Mouse (Mus musculus) ES-E14 (cell line): ENCODE data around the gene Mapk8ip2.

Experiments
- CHD2 ChIP-seq: IDR thresholded peaks from 2 replicates; pipeline ENCODE4 v1.6.1; 2014; ENCODE audit warnings: mild to moderate bottlenecking, low read depth, low read length, inconsistent platforms
- HCFC1 ChIP-seq: IDR thresholded peaks from 2 replicates; pipeline ENCODE4 v1.6.1; 2012; ENCODE audit warnings: low read length, inconsistent platforms, borderline replicate concordance; ENCODE audit not compliant: insufficient read depth
- MAFK ChIP-seq: IDR thresholded peaks from 2 replicates; pipeline ENCODE4 v1.6.1; 2014; ENCODE audit warnings: mild to moderate bottlenecking, low read depth, low read length, inconsistent platforms; ENCODE audit not compliant: insufficient read depth
- ZC3H11A ChIP-seq: IDR thresholded peaks from 2 replicates; pipeline ENCODE4 v1.6.1; 2012; ENCODE audit warnings: low read depth, mild to moderate bottlenecking, inconsistent platforms, low read length, borderline replicate concordance
- ZNF384 ChIP-seq: IDR thresholded peaks from 2 replicates; pipeline ENCODE4 v1.6.1; 2012; ENCODE audit warnings: low read depth, low read length, inconsistent platforms

DNA sequence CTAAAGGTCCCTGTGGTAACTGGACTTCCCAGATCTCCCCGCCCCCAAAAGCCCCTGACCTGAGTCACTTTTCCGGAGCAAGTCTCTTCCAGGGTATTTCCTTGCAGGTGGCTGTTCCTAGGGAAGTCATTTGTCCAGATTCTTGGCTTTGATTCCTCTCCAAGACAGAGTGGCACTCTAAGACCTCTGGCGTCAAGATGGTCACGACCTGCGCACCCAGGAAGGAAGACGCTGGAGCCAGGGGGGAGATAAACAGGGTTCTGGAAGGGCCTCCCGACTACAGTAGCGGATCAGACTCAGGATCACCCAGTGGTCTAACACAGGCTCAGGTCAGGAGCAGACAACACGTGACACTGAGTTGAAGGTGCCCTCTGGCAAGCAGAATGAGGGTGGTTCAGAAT lies 23.4 kb downstream of the Mapk8ip2 start, which contains the start of gene Arsa:
- no peak for TF ChIP-seq HCFC1
- no peak for TF ChIP-seq MAFK
- no peak for TF ChIP-seq ZC3H11A
- no peak for TF ChIP-seq ZNF384
- TF ChIP-seq CHD2, result no peak
